Mouse (Mus musculus): Measurements from ENCODE around the gene Hapln4.

- TF ChIP-seq CTCF (IDR thresholded peaks at IDR 0.05; ENCODE audit: borderline replicate concordance, insufficient read depth, low read depth, low read length) = no peak
- TF ChIP-seq POLR2A (IDR thresholded peaks at IDR 0.05; ENCODE audit: borderline replicate concordance, insufficient read depth, low read length) = no peak
Measured at GRCm38 (mm10) chr8:70041885-70042546, 41.2 kb upstream of the Hapln4 start.
